Comparison of ENCODE assay signal across 8 mouse cellular contexts in genomic region chr5:136982338-136982930, GRCm38 (mm10). TPM values are rescaled to one million over a fixed set of nuclear protein-coding genes. Genes with fewer than 3 reads are reported as not detected.
DNase-seq lines count a peak whose midpoint lies in the region; ATAC-seq lines count a peak whose summit lies in the region.

No protein-coding gene starts in this region.

- H3K27ac ChIP-seq in forebrain, embryonic 11.5 days (ENCODE audit: low read depth, low read length), result no peak overlapping the region
- H3K27ac ChIP-seq in forebrain, embryonic 16.5 days (ENCODE audit: low read length), result no peak overlapping the region
- no peak overlapping the region for H3K27ac ChIP-seq in liver, embryonic 11.5 days (ENCODE audit: low read depth, low read length)
- no peak overlapping the region for H3K27ac ChIP-seq in forebrain, embryonic 10.5 days

- H3K4me1 ChIP-seq in forebrain, embryonic 11.5 days (replicated peaks; ENCODE audit: control insufficient read depth, insufficient read depth, low read length), result no peaks in the 10 kb centered on the region; the same call in 1 of the 2 replicates
- peaks cover 5% of the 10 kb centered on the region; the same call in 1 of the 2 replicates for H3K4me1 ChIP-seq in forebrain, embryonic 16.5 days (replicated peaks; ENCODE audit: control insufficient read depth, insufficient read depth, low read length)
- peaks cover 6% of the 10 kb centered on the region; the same call in 1 of the 2 replicates for H3K4me1 ChIP-seq in liver, embryonic 11.5 days (replicated peaks; ENCODE audit: control insufficient read depth, insufficient read depth, low read length)
- H3K4me1 ChIP-seq in forebrain, embryonic 10.5 days, result peaks cover 12% of the 10 kb centered on the region

- no peak overlapping the region for H3K4me2 ChIP-seq in forebrain, embryonic 11.5 days (ENCODE audit: low read depth, low read length, severe bottlenecking)
- no peak overlapping the region for H3K4me2 ChIP-seq in forebrain, embryonic 16.5 days (ENCODE audit: low read length)
- no peak overlapping the region for H3K4me2 ChIP-seq in liver, embryonic 11.5 days

- no peaks in the 10 kb centered on the region for H3K27me3 ChIP-seq in forebrain, embryonic 11.5 days (ENCODE audit: control insufficient read depth, insufficient read depth, low read length)
- H3K27me3 ChIP-seq in forebrain, embryonic 16.5 days (replicated peaks; ENCODE audit: control insufficient read depth, insufficient read depth, low read length), result no peaks in the 10 kb centered on the region
- no peaks in the 10 kb centered on the region for H3K27me3 ChIP-seq in liver, embryonic 11.5 days (replicated peaks; ENCODE audit: control insufficient read depth, insufficient read depth, low read length)
- no peaks in the 10 kb centered on the region for H3K27me3 ChIP-seq in forebrain, embryonic 10.5 days (ENCODE audit: poor library complexity, severe bottlenecking)

- H3K9ac ChIP-seq in forebrain, embryonic 11.5 days (ENCODE audit: low read length), result no peak overlapping the region
- H3K9ac ChIP-seq in forebrain, embryonic 16.5 days (replicated peaks; ENCODE audit: low read depth, low read length), result no peak overlapping the region
- H3K9ac ChIP-seq in liver, embryonic 11.5 days (ENCODE audit: low read depth, low read length), result no peak overlapping the region

- H3K36me3 ChIP-seq in forebrain, embryonic 11.5 days (ENCODE audit: control insufficient read depth, insufficient read depth, low read length), result no peaks in the 10 kb centered on the region
- peaks cover 11% of the 10 kb centered on the region; the same call in 1 of the 2 replicates for H3K36me3 ChIP-seq in forebrain, embryonic 16.5 days (ENCODE audit: control insufficient read depth, insufficient read depth)
- H3K36me3 ChIP-seq in liver, embryonic 11.5 days (ENCODE audit: control insufficient read depth, insufficient read depth, low read length), result peaks cover 3% of the 10 kb centered on the region; the same call in 1 of the 2 replicates
- peaks cover 43% of the 10 kb centered on the region for H3K36me3 ChIP-seq in forebrain, embryonic 10.5 days (replicated peaks)

- ATAC-seq in forebrain, embryonic 11.5 days (replicated peaks; ENCODE audit: low FRiP score), result no peak
- ATAC-seq in forebrain, embryonic 16.5 days, result no peak
- ATAC-seq in liver, embryonic 11.5 days (replicated peaks; ENCODE audit: low FRiP score), result no peak

- no peak overlapping the region for H3K4me3 ChIP-seq in forebrain, embryonic 11.5 days (ENCODE audit: low read depth, low read length)
- no peak overlapping the region for H3K4me3 ChIP-seq in forebrain, embryonic 16.5 days (replicated peaks; ENCODE audit: low read length)
- no peak overlapping the region for H3K4me3 ChIP-seq in liver, embryonic 11.5 days (ENCODE audit: low read depth, low read length)
- no peak overlapping the region for H3K4me3 ChIP-seq in forebrain, embryonic 10.5 days

- 47% methylated on average over 15 of the region's 16 CpGs for WGBS in forebrain, embryonic 11.5 days
- 48% methylated on average over 15 of the region's 16 CpGs for WGBS in forebrain, embryonic 16.5 days
- 53% methylated on average over 15 of the region's 16 CpGs for WGBS in liver, embryonic 11.5 days
- 50% methylated on average over 15 of the region's 16 CpGs for WGBS in forebrain, embryonic 10.5 days

- DNase-seq in forebrain, embryonic 11.5 days (ENCODE audit: low spot score), result peak; percentile 82
- peak; percentile 48 for DNase-seq in liver
- DNase-seq in liver, embryonic 11.5 days (ENCODE audit: low spot score), result no peak
- DNase-seq in T-cell, adult 2 months (ENCODE audit: low spot score), result peak; percentile 25
- DNase-seq in kidney, postnatal 10 days, result peak; percentile 80
- peak; percentile 51 to 81 for DNase-seq in spleen, postnatal 4 days (ENCODE audit: low spot score in 2 of 2)
- no peak for DNase-seq in forebrain, embryonic 10.5 days (ENCODE audit: extremely low spot score, low spot score)

- H3K9me3 ChIP-seq in forebrain, embryonic 11.5 days (ENCODE audit: control insufficient read depth, low read length), result no peaks in the 10 kb centered on the region
- H3K9me3 ChIP-seq in forebrain, embryonic 16.5 days (ENCODE audit: control insufficient read depth, low read length), result no peaks in the 10 kb centered on the region
- no peaks in the 10 kb centered on the region for H3K9me3 ChIP-seq in liver, embryonic 11.5 days (ENCODE audit: control insufficient read depth, low read length)
- no peaks in the 10 kb centered on the region for H3K9me3 ChIP-seq in forebrain, embryonic 10.5 days

RNA-seq across cellular contexts. Expression of gene Plod3, which starts 4.4 kb away (rescaled TPM):
- polyA plus RNA-seq in forebrain, embryonic 11.5 days (2014; fragmentation: Nextera tagmentation; extraction: Ambion mirVana), result 29.1 and 30.7 TPM in 2 replicates
- 31.6 and 36.5 TPM in 2 replicates for polyA plus RNA-seq in forebrain, embryonic 16.5 days (2015; fragmentation: Nextera tagmentation; extraction: Ambion mirVana)
- polyA plus RNA-seq in liver, embryonic 11.5 days (2014; fragmentation: Nextera tagmentation; extraction: Ambion mirVana), result 28.7 and 29.2 TPM in 2 replicates
- polyA plus RNA-seq in forebrain, embryonic 10.5 days (2016; fragmentation: Nextera tagmentation; extraction: Ambion mirVana), result 35.7 and 40.7 TPM in 2 replicates

RNA-seq across cellular contexts. Expression of gene Znhit1, which starts 5.4 kb away (rescaled TPM):
- polyA plus RNA-seq in forebrain, embryonic 11.5 days (2014; fragmentation: Nextera tagmentation; extraction: Ambion mirVana), result 93.4 and 99.5 TPM in 2 replicates
- polyA plus RNA-seq in forebrain, embryonic 16.5 days (2015; fragmentation: Nextera tagmentation; extraction: Ambion mirVana), result 107 and 131 TPM in 2 replicates
- polyA plus RNA-seq in liver, embryonic 11.5 days (2014; fragmentation: Nextera tagmentation; extraction: Ambion mirVana), result 93.8 and 97.2 TPM in 2 replicates
- polyA plus RNA-seq in forebrain, embryonic 10.5 days (2016; fragmentation: Nextera tagmentation; extraction: Ambion mirVana), result 102 and 107 TPM in 2 replicates

RNA-seq across cellular contexts. Expression of gene Cldn15, which starts 16.0 kb away (rescaled TPM):
- polyA plus RNA-seq in forebrain, embryonic 11.5 days (2014; fragmentation: Nextera tagmentation; extraction: Ambion mirVana), result 0.24 TPM in 1 of 2 replicates, not detected in the other
- polyA plus RNA-seq in forebrain, embryonic 16.5 days (2015; fragmentation: Nextera tagmentation; extraction: Ambion mirVana), result 0.21 and 0.58 TPM in 2 replicates
- 2.5 and 2.8 TPM in 2 replicates for polyA plus RNA-seq in liver, embryonic 11.5 days (2014; fragmentation: Nextera tagmentation; extraction: Ambion mirVana)
- 0.35 and 0.52 TPM in 2 replicates for polyA plus RNA-seq in forebrain, embryonic 10.5 days (2016; fragmentation: Nextera tagmentation; extraction: Ambion mirVana)

RNA-seq across cellular contexts. Expression of gene Fis1, which starts 29.4 kb away (rescaled TPM):
- 277 and 287 TPM in 2 replicates for polyA plus RNA-seq in forebrain, embryonic 11.5 days (2014; fragmentation: Nextera tagmentation; extraction: Ambion mirVana)
- polyA plus RNA-seq in forebrain, embryonic 16.5 days (2015; fragmentation: Nextera tagmentation; extraction: Ambion mirVana), result 292 and 326 TPM in 2 replicates
- 241 and 251 TPM in 2 replicates for polyA plus RNA-seq in liver, embryonic 11.5 days (2014; fragmentation: Nextera tagmentation; extraction: Ambion mirVana)
- polyA plus RNA-seq in forebrain, embryonic 10.5 days (2016; fragmentation: Nextera tagmentation; extraction: Ambion mirVana), result 243 and 263 TPM in 2 replicates

RNA-seq across cellular contexts. Expression of gene Vgf, which starts 43.8 kb away (rescaled TPM):
- polyA plus RNA-seq in forebrain, embryonic 11.5 days (2014; fragmentation: Nextera tagmentation; extraction: Ambion mirVana), result 0.32 TPM in 1 of 2 replicates, not detected in the other
- 3.9 and 4.3 TPM in 2 replicates for polyA plus RNA-seq in forebrain, embryonic 16.5 days (2015; fragmentation: Nextera tagmentation; extraction: Ambion mirVana)
- 0.07 TPM in 1 of 2 replicates, not detected in the other for polyA plus RNA-seq in liver, embryonic 11.5 days (2014; fragmentation: Nextera tagmentation; extraction: Ambion mirVana)
- polyA plus RNA-seq in forebrain, embryonic 10.5 days (2016; fragmentation: Nextera tagmentation; extraction: Ambion mirVana), result 0.35 TPM in 1 of 2 replicates, not detected in the other

Comparison
In these comparisons a context has a peak if more than half of its experiments do, and no peak if none do; other contexts are left out.
1. DNase-seq: peak in forebrain, embryonic 11.5 days (single experiment), liver (single experiment), T-cell, adult 2 months (single experiment), kidney, postnatal 10 days (single experiment) and spleen, postnatal 4 days (2 of 2); none in liver, embryonic 11.5 days (single experiment) and forebrain, embryonic 10.5 days (single experiment).